Mouse (Mus musculus): ENCODE data around the gene Gm10118.

- no peak for TF ChIP-seq MAX (IDR thresholded peaks at IDR 0.05)
- no peak for TF ChIP-seq CTCF (IDR thresholded peaks at IDR 0.05; ENCODE audit: control insufficient read depth, insufficient read depth, insufficient read length)
- TF ChIP-seq USF1 (IDR thresholded peaks at IDR 0.05; ENCODE audit: low read depth) = no peak
- no peak for TF ChIP-seq MYOD1 (IDR thresholded peaks at IDR 0.05; ENCODE audit: control insufficient read depth, insufficient read length, low read depth)
Measured at GRCm38 (mm10) chr10:63945534-63945933, 18.3 kb upstream of the Gm10118 start.
